Mouse (Mus musculus): ENCODE results near the gene Kcnc3. TPM values are rescaled to one million over a fixed set of nuclear protein-coding genes. Genes with fewer than 3 reads are reported as not detected.
A peak's percentile ranks its signal among the peaks of the same experiment; 100 is the strongest.

Kcnc3 gene
- polyA plus RNA-seq, 1 experiment from 2014 or later = 0.17 TPM

DNA sequence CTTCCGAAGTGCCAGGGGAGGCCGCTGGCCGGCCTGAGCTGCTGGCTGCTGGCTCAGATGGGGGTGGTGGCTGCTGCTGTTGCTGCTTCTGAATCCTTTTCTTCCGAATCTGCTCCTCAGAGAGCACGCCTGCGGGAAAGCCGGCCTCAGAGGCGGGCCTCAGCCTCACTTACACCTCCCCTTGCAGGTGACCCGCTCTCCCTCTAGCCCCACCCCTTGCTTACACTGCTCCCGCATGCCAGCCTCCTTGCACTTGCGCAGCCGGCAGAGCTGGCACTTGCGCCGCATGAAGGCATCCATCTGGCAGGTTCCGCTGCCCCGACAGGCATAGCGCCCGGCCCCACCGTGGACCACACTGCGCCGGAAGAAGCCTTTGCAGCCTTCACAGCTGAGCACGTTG is 38.7 kb upstream of the Kcnc3 start:
- H3K4me1 ChIP-seq (replicated peaks) = peaks cover 26% of the 10 kb centered on the region
- H3K27me3 ChIP-seq (replicated peaks) = 0 out of 2 replicates have a peak, but pooled peaks cover 5% of the 10 kb centered on the region
- H3K27ac ChIP-seq (ENCODE audit: poor library complexity, severe bottlenecking) = no peak overlapping the region
- no peak overlapping the region for H3K4me2 ChIP-seq
- no peak overlapping the region for H3K4me3 ChIP-seq
- no peaks in the 10 kb centered on the region for H3K9me3 ChIP-seq (replicated peaks)
- 81% methylated on average over 22 of the region's 22 CpGs for WGBS
- ATAC-seq (ENCODE audit: insufficient number of reproducible peaks, low FRiP score) = no peak
- no peak overlapping the region for H3K9ac ChIP-seq
- peaks cover 33% of the 10 kb centered on the region for H3K36me3 ChIP-seq

DNA sequence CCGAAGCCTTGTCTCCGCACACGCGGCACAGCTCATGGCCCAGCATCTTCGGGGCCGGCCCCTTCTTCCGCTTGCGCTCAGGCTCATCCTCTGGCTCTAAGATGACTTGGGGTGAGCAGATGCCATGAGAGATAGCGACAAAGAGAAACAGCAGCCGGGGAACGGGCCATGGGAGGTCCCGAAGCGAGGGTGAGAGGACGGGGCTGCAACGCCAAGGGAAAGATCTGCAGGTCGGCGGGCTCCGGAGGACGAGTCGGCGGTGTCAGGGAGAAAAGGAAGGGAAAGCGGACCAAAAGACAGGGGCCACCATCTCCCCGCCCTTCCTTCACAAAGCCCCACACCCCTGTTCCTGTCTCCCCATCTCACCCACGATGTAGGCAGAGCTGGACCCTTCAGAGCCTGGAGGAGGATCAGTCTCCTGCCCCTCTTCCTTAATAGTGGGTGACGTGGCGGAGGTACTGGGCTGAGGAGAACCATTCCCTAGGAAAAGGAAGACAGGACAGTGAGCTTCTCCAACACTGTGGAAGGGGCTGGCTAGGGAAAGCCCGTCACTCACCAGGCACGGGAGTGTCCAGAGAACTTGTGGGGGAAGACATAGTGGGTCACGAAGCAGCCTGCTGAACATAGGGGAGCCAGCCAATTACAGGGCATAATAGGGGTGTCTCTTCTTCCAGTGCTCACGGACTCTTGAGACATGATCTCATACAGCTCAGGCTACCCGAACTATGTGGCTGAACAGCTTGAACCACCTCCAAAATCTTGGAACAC is 38.1 kb upstream of the Kcnc3 start:
- 86% methylated on average over 30 of the region's 31 CpGs for WGBS
- H3K27ac ChIP-seq (ENCODE audit: poor library complexity, severe bottlenecking) = no peak overlapping the region
- H3K4me2 ChIP-seq = peak overlapping the region; percentile 74
- H3K9me3 ChIP-seq (replicated peaks) = no peaks in the 10 kb centered on the region
- ATAC-seq (ENCODE audit: insufficient number of reproducible peaks, low FRiP score) = no peak
- H3K27me3 ChIP-seq (replicated peaks) = 0 out of 2 replicates have a peak, but pooled peaks cover 5% of the 10 kb centered on the region
- peaks cover 33% of the 10 kb centered on the region for H3K36me3 ChIP-seq
- peaks cover 21% of the 10 kb centered on the region for H3K4me1 ChIP-seq (replicated peaks)
- peak overlapping the region; percentile 99 for H3K4me3 ChIP-seq
- 0 out of 2 replicates have a peak overlapping the region, but pooled peaks have one; percentile 82 for H3K9ac ChIP-seq

DNA sequence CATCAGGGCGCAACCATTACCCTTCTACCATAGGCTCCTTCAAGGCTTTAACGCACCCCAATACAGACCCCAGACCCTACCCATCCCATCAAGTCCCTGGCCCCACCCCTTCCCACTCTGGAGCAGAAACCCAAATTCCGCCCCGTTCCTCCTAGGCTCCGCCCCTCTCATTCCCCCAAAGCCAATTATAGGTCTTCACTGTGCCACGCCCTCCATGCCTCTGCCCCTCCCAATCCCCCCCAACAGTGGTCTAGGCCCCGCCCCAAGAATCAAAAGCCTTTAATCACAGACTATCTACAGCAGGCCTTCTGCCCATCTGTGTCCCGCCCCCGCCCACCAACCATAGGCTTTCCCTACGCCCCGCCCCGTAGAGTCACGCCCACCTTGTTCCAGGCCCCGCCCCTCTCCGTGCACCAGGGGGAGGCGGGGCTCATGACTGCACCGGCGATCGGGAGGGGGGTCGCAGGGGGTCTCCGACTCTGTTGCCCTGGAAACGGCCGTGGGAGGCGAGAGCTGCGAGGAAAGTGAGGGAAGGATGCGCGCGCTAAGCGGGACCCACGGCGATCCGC is 37.2 kb upstream of the Kcnc3 start:
- H3K4me3 ChIP-seq = peak overlapping the region; percentile 99
- peak; percentile 88 for ATAC-seq (ENCODE audit: insufficient number of reproducible peaks, low FRiP score)
- peak overlapping the region; percentile 74 for H3K4me2 ChIP-seq
- H3K4me1 ChIP-seq (replicated peaks) = peaks cover 13% of the 10 kb centered on the region
- H3K9me3 ChIP-seq (replicated peaks) = no peaks in the 10 kb centered on the region
- peak overlapping the region; percentile 82 for H3K9ac ChIP-seq
- H3K36me3 ChIP-seq = peaks cover 33% of the 10 kb centered on the region
- H3K27me3 ChIP-seq (replicated peaks) = peaks cover 5% of the 10 kb centered on the region; the same call in 1 of the 2 replicates
- WGBS = under 1% methylated on average over 31 of the region's 32 CpGs
- peak overlapping the region; percentile 96 for H3K27ac ChIP-seq (ENCODE audit: poor library complexity, severe bottlenecking)

DNA sequence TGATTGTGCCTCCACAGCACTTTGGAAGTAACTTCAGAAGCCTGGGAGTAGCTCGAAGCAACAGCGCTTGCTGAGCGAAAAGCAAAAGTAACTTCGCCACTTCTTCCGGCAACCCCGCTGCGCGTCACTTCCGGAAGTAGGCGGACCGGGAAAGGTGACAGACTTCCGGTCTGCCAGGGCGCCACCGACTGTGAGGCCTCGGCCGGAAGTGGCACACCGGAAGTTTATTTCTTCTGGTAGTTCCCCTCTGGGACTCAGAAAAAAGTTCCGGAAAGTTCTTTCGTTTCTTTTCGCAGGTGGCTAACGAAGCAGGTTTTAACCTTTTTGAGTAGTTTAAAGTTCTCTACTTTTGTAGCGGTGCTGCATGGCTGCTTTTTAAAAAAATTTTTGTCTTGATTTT is 36.6 kb upstream of the Kcnc3 start, which contains the start of gene Nr1h2:
TSS of gene Nr1h2 (minus strand) at position 126 of the 400 bp plus-strand sequence.
- Histone ChIP-seq H3K27ac (ENCODE audit: poor library complexity, severe bottlenecking) (peak within 1 kb of the TSS; percentile 96), H3K9me3 (replicated peaks) (no peaks in the 10 kb centered on the region), H3K4me2 (peak within 1 kb of the TSS; percentile 74), H3K9ac (peak within 1 kb of the TSS; percentile 82), H3K4me1 (replicated peaks) (peaks cover 13% of the 10 kb centered on the region), H3K27me3 (replicated peaks) (peaks cover 5% of the 10 kb centered on the region; the same call in 1 of the 2 replicates), H3K4me3 (peak within 1 kb of the TSS; percentile 99), H3K36me3 (peaks cover 33% of the 10 kb centered on the region)
- 0% methylated on average over 22 of the region's 22 CpGs for WGBS
- ATAC-seq (ENCODE audit: insufficient number of reproducible peaks, low FRiP score) = peak; percentile 87

DNA sequence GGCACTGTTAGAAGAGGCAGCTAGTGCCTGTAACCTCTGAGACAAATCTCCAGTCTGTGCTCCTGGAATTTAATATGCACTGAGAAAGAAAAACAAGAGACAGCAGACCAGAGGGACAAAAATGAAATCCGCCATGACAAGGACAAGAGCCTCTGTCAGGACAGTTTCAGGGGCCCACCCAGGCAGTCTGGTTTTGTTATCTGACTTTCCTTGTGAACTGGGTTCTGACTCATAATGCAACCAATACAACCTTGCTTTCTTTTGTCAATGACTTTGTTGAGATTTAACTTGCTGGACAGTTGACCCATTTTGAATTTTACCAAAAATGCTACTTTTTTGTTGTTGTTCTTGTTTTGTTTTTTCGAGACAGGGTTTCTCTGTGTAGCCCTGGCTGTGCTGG is 32.8 kb upstream of the Kcnc3 start:
- no peaks in the 10 kb centered on the region for H3K36me3 ChIP-seq
- peaks cover 15% of the 10 kb centered on the region; the same call in 1 of the 2 replicates for H3K27me3 ChIP-seq (replicated peaks)
- H3K4me1 ChIP-seq (replicated peaks) = peaks cover 11% of the 10 kb centered on the region
- H3K4me3 ChIP-seq = no peak overlapping the region
- no peak overlapping the region for H3K27ac ChIP-seq (ENCODE audit: poor library complexity, severe bottlenecking)
- ATAC-seq (ENCODE audit: insufficient number of reproducible peaks, low FRiP score) = no peak
- H3K9me3 ChIP-seq (replicated peaks) = no peaks in the 10 kb centered on the region
- 58% methylated on average over 2 of the region's 2 CpGs for WGBS
- H3K4me2 ChIP-seq = no peak overlapping the region
- peak overlapping the region; percentile 51 for H3K9ac ChIP-seq

DNA sequence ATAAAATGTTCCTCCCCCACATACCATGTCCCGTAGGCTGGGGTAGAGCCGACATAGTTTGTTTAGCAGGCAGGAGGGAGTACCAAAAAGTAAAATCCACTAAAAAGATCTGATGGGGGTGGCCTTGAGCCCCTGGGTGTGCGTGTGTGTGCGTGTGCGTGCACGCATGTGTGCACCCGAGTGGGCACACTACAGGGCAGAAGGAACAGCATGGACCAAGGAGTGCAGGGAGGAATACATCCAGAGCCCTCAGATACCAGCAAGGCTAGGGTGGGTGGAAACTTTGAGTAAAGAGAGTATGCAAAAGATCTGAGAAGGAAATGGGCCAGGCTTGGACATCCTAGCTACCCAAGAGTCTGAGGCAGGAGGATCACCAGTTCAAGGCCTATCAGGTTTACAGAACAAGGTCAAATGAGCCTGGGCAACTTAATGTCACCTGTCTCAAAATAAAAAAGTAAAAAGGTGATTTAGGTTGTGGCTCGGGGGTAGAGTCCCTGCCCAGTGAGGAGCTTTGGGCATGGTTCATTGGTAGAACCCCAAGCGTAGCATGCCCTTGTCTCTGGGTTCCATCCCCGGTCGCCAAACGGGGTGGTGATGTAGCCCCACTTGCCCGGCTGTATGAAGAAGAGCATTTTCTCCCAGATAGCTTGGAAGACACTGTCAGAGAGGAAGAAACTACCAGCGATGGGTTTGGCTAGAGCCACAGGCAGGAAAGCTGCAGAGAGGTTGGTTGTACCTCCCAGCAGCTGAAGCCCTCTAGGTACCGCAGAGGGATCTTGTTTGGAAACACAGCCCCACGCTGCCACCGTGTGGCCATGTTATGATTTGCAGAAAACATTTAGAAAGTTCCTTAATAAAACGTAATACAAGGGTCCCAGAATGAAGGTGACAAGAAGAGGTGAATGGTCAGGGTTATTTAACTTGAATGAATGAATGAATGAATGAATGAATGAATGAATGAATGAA is 29.7 kb upstream of the Kcnc3 start:
- Histone ChIP-seq H3K9me3 (replicated peaks) (no peaks in the 10 kb centered on the region), H3K4me2 (no peak overlapping the region), H3K9ac (no peak overlapping the region), H3K4me1 (replicated peaks) (no peaks in the 10 kb centered on the region), H3K36me3 (no peaks in the 10 kb centered on the region), H3K27me3 (replicated peaks) (peaks cover 19% of the 10 kb centered on the region), H3K27ac (ENCODE audit: poor library complexity, severe bottlenecking) (no peak overlapping the region), H3K4me3 (no peak overlapping the region)
- 48% methylated on average over 18 of the region's 18 CpGs for whole genome bisulfite sequencing
- no peak; the same call in 1 of the 2 replicates for ATAC-seq (ENCODE audit: insufficient number of reproducible peaks, low FRiP score)

DNA sequence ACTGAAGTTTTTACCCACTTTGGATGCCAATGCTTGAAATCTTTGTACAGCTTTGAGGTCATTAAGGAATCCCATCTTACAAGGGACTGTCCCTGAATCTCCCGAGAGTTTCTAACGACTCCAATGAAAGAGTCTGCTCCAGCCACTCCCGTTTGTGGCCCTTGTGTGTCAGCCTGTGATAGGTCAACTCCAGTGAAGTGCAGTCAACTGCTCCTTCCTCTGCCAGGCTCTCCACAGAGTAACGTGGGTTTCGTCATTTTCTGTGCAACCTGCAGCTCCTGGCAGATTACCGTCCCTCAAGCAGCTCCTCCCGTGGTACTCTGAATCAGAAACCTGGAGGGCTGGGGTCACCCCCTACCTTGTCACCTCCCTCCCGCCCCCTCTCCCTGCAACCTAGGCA is 27.2 kb upstream of the Kcnc3 start:
- 40% methylated on average over 8 of the region's 8 CpGs for WGBS

DNA sequence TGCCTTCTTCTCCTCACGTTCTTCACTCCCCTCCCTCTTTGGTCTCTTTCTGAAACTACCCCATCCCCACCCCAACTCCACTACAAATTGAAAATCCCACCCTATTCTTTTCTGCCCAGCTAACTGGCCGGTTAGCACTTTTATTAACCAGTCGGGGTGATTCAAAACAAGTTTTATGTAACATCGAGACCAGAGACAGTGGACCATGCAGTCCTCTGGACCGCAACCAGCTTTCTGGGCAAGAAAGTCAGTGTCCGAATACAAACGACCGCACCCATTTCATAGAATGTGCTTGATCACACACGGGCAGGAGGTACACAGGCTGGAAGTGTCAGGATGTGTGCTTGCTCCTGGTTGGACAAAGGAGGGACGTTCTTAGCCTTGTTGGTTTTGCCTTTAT is 26.0 kb upstream of the Kcnc3 start:
- no peak overlapping the region for H3K9ac ChIP-seq
- no peaks in the 10 kb centered on the region for H3K36me3 ChIP-seq
- no peak overlapping the region for H3K27ac ChIP-seq (ENCODE audit: poor library complexity, severe bottlenecking)
- peaks cover 27% of the 10 kb centered on the region for H3K27me3 ChIP-seq (replicated peaks)
- H3K9me3 ChIP-seq (replicated peaks) = no peaks in the 10 kb centered on the region
- H3K4me1 ChIP-seq (replicated peaks) = no peaks in the 10 kb centered on the region
- ATAC-seq (ENCODE audit: insufficient number of reproducible peaks, low FRiP score) = no peak
- WGBS = 81% methylated on average over 10 of the region's 10 CpGs
- no peak overlapping the region for H3K4me2 ChIP-seq
- no peak overlapping the region for H3K4me3 ChIP-seq

More for the DNA sequence above, 27.2 kb upstream of the Kcnc3 start:
- Histone ChIP-seq H3K9me3 (replicated peaks) (no peaks in the 10 kb centered on the region), H3K9ac (no peak overlapping the region), H3K4me3 (no peak overlapping the region), H3K4me1 (replicated peaks) (no peaks in the 10 kb centered on the region), H3K36me3 (no peaks in the 10 kb centered on the region), H3K27me3 (replicated peaks) (peaks cover 19% of the 10 kb centered on the region), H3K4me2 (no peak overlapping the region), H3K27ac (ENCODE audit: poor library complexity, severe bottlenecking) (no peak overlapping the region)
- ATAC-seq (ENCODE audit: insufficient number of reproducible peaks, low FRiP score) = no peak

DNA sequence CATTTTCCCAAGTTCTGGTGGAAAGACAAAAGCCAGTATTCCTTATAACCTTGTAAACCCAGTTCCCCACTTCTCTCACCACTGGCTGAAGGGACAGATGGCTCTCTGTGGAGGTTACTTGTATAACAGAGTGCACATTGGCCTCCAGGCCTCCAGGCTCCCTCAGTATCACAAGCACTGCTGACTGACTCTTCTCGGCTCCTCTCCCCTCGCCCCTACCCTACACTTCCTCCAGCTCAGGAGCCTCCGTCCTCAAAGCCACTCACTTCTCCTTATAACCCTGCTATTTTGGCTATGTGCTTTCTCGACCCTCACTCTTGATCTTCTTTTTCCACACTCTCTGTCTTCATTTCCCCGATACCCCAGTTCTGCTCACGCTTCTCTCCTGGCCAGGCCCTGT is 25.1 kb upstream of the Kcnc3 start:
- no peaks in the 10 kb centered on the region for H3K9me3 ChIP-seq (replicated peaks)
- H3K4me1 ChIP-seq (replicated peaks) = no peaks in the 10 kb centered on the region
- no peak overlapping the region for H3K4me3 ChIP-seq
- H3K27me3 ChIP-seq (replicated peaks) = peaks cover 24% of the 10 kb centered on the region
- no peak overlapping the region for H3K4me2 ChIP-seq
- 58% methylated on average over 6 of the region's 6 CpGs for WGBS
- H3K9ac ChIP-seq = no peak overlapping the region
- H3K36me3 ChIP-seq = no peaks in the 10 kb centered on the region
- no peak overlapping the region for H3K27ac ChIP-seq (ENCODE audit: poor library complexity, severe bottlenecking)
- ATAC-seq (ENCODE audit: insufficient number of reproducible peaks, low FRiP score) = no peak

DNA sequence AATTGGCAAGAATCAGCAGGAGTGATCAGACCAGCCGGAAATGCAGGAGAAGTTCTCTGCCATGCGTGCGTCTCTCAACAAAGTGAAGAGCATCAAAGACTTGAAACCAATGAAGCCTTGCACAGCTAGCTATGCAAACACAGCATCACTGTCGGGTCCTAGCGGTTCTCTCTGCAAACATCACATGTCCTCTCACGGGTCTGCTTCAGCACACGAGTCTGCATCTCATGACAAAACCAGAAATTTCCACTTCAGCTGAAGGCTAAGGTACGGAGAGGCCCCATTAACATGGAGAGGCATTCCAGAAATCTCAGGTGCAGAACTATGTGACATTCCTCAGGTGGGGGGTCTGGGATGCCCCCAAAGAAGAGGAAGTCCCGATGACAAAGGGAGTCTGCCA is 21.7 kb upstream of the Kcnc3 start:
- WGBS = 63% methylated on average over 9 of the region's 9 CpGs
- H3K9ac ChIP-seq = no peak overlapping the region
- H3K27me3 ChIP-seq (replicated peaks) = peaks cover 31% of the 10 kb centered on the region
- no peaks in the 10 kb centered on the region for H3K9me3 ChIP-seq (replicated peaks)
- H3K36me3 ChIP-seq = no peaks in the 10 kb centered on the region
- no peak overlapping the region for H3K4me3 ChIP-seq
- H3K27ac ChIP-seq (ENCODE audit: poor library complexity, severe bottlenecking) = no peak overlapping the region
- no peak overlapping the region for H3K4me2 ChIP-seq
- no peaks in the 10 kb centered on the region for H3K4me1 ChIP-seq (replicated peaks)
- ATAC-seq (ENCODE audit: insufficient number of reproducible peaks, low FRiP score) = no peak

DNA sequence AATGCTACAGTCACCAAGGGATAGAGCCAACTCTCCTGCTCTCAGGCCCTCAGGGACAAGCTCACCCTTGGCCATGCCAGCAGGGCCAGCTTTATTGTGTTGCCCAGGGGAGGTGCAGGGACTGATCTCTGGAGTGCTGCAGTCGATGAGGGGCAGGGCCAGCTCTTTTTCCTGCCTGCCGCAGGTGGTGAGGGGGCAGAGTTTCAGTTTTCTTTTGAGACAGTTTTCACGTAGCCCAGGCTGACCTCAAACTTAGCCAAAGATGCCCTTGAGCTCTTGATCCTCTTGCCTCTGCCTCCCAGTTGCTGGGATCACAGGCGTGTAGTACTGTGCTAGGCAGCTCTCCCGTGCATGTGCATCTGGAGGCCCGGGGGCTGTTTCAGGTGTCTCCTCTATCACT is 19.5 kb upstream of the Kcnc3 start:
- no peak overlapping the region for H3K4me2 ChIP-seq
- no peak overlapping the region for H3K27ac ChIP-seq (ENCODE audit: poor library complexity, severe bottlenecking)
- no peak overlapping the region for H3K9ac ChIP-seq
- no peak for ATAC-seq (ENCODE audit: insufficient number of reproducible peaks, low FRiP score)
- H3K4me3 ChIP-seq = no peak overlapping the region
- H3K36me3 ChIP-seq = no peaks in the 10 kb centered on the region
- WGBS = 73% methylated on average over 6 of the region's 6 CpGs
- H3K4me1 ChIP-seq (replicated peaks) = no peaks in the 10 kb centered on the region
- H3K27me3 ChIP-seq (replicated peaks) = peaks cover 27% of the 10 kb centered on the region
- no peaks in the 10 kb centered on the region for H3K9me3 ChIP-seq (replicated peaks)

Data from heart, embryonic 12.5 days (tissue).